ENCODE assay signal across 11 mouse cellular contexts in genomic region chr8:10606028-10606815, GRCm38 (mm10).
DNase-seq lines count a peak whose midpoint lies in the region; ATAC-seq and TF ChIP-seq lines count a peak whose summit lies in the region.
"Had no signal": no experiment of that assay in that cellular context is flagged by ENCODE, and none has a peak within 500 bp of the region (broad histone marks: within the 10 kb centered on the region; RNA-seq: fewer than 3 reads in every experiment).

No protein-coding gene starts in this region.

- no peaks in the 10 kb centered on the region for H3K36me3 ChIP-seq in lung, embryonic 16.5 days (ENCODE audit: control insufficient read depth, insufficient read depth, low read length)
- H3K36me3 ChIP-seq in forebrain, embryonic 10.5 days (replicated peaks): no peaks in the 10 kb centered on the region
- H3K36me3 ChIP-seq in liver, embryonic 11.5 days (ENCODE audit: control insufficient read depth, insufficient read depth, low read length): no peaks in the 10 kb centered on the region
- H3K36me3 ChIP-seq: stomach, embryonic 15.5 days had no signal

- WGBS in lung, embryonic 16.5 days: 37% methylated on average over 12 of the region's 12 CpGs
- WGBS in lung, adult 2 months: 41% methylated on average over 12 of the region's 12 CpGs
- 47% methylated on average over 12 of the region's 12 CpGs for WGBS in forebrain, embryonic 10.5 days
- 33% methylated on average over 12 of the region's 12 CpGs for WGBS in liver, embryonic 11.5 days

- peak; percentile 11 for DNase-seq in adrenal gland, postnatal 14 days
- DNase-seq in adrenal gland, adult 18-20 months (ENCODE audit: low spot score in 2 of 2): no peak
- DNase-seq in lung, adult 2 months: no peak
- DNase-seq in kidney, postnatal 14 days: peak; percentile 64
- DNase-seq in ovary, postnatal 14 days (ENCODE audit: low spot score): no peak
- DNase-seq in forebrain, embryonic 10.5 days (ENCODE audit: extremely low spot score, low spot score): no peak
- no peak for DNase-seq in liver, embryonic 11.5 days (ENCODE audit: low spot score)
- DNase-seq: cerebellum, adult 11 months had no signal

- peak; percentile 52; the same call in 1 of the 2 replicates for ATAC-seq in lung, embryonic 16.5 days (ENCODE audit: low read depth)
- ATAC-seq in liver, embryonic 11.5 days (replicated peaks; ENCODE audit: low FRiP score): no peak
- ATAC-seq: lung, postnatal 0 days had no signal

- no peak for TF ChIP-seq CTCF in lung, adult 2 months (IDR thresholded peaks at IDR 0.05; ENCODE audit: insufficient read depth, low read length)

- no peaks in the 10 kb centered on the region for H3K27me3 ChIP-seq in lung, embryonic 16.5 days (ENCODE audit: control insufficient read depth, insufficient read depth, low read depth, low read length)
- peaks cover 9% of the 10 kb centered on the region; the same call in 1 of the 2 replicates for H3K27me3 ChIP-seq in forebrain, embryonic 10.5 days (ENCODE audit: poor library complexity, severe bottlenecking)
- no peaks in the 10 kb centered on the region for H3K27me3 ChIP-seq in liver, embryonic 11.5 days (replicated peaks; ENCODE audit: control insufficient read depth, insufficient read depth, low read length)
- H3K27me3 ChIP-seq: stomach, embryonic 15.5 days had no signal

- H3K9ac ChIP-seq in lung, embryonic 16.5 days (ENCODE audit: low read length): no peak overlapping the region
- H3K9ac ChIP-seq in liver, embryonic 11.5 days (ENCODE audit: low read depth, low read length): no peak overlapping the region
- H3K9ac ChIP-seq: stomach, embryonic 15.5 days had no signal

- H3K27ac ChIP-seq in lung, embryonic 16.5 days (ENCODE audit: low read length): no peak overlapping the region
- H3K27ac ChIP-seq in forebrain, embryonic 10.5 days: no peak overlapping the region
- no peak overlapping the region for H3K27ac ChIP-seq in liver, embryonic 11.5 days (ENCODE audit: low read depth, low read length)
- H3K27ac ChIP-seq: stomach, embryonic 15.5 days had no signal

- H3K4me3 ChIP-seq in lung, embryonic 16.5 days (ENCODE audit: low read length): no peak overlapping the region
- no peak overlapping the region for H3K4me3 ChIP-seq in lung, adult 2 months (replicated peaks; ENCODE audit: extremely low read depth, low read depth, low read length)
- no peak overlapping the region for H3K4me3 ChIP-seq in forebrain, embryonic 10.5 days
- no peak overlapping the region for H3K4me3 ChIP-seq in liver, embryonic 11.5 days (ENCODE audit: low read depth, low read length)
- H3K4me3 ChIP-seq: stomach, embryonic 15.5 days had no signal

- no peak for TF ChIP-seq POLR2A in lung, adult 2 months (IDR thresholded peaks at IDR 0.05; ENCODE audit: borderline replicate concordance, extremely low read depth, low read depth, low read length)

- H3K9me3 ChIP-seq in lung, embryonic 16.5 days (ENCODE audit: control insufficient read depth, low read length): no peaks in the 10 kb centered on the region
- H3K9me3 ChIP-seq in forebrain, embryonic 10.5 days: no peaks in the 10 kb centered on the region
- H3K9me3 ChIP-seq in liver, embryonic 11.5 days (ENCODE audit: control insufficient read depth, low read length): no peaks in the 10 kb centered on the region
- H3K9me3 ChIP-seq: stomach, embryonic 15.5 days had no signal

- H3K4me2 ChIP-seq in lung, embryonic 16.5 days (ENCODE audit: low read depth, low read length): no peak overlapping the region
- no peak overlapping the region for H3K4me2 ChIP-seq in liver, embryonic 11.5 days
- H3K4me2 ChIP-seq: stomach, embryonic 15.5 days had no signal

- peaks cover 3% of the 10 kb centered on the region; the same call in 1 of the 2 replicates for H3K4me1 ChIP-seq in lung, embryonic 16.5 days (replicated peaks; ENCODE audit: control insufficient read depth, insufficient read depth, low read length)
- no peaks in the 10 kb centered on the region for H3K4me1 ChIP-seq in lung, adult 2 months (ENCODE audit: control insufficient read depth, insufficient read depth, low read length)
- peaks cover 30% of the 10 kb centered on the region for H3K4me1 ChIP-seq in forebrain, embryonic 10.5 days
- H3K4me1 ChIP-seq in liver, embryonic 11.5 days (replicated peaks; ENCODE audit: control insufficient read depth, insufficient read depth, low read length): 0 out of 2 replicates have a peak, but pooled peaks cover 2% of the 10 kb centered on the region
- H3K4me1 ChIP-seq: stomach, embryonic 15.5 days had no signal

Comparison
In these comparisons a context has a peak if more than half of its experiments do, and no peak if none do; other contexts are left out.
1. DNase-seq: peak in adrenal gland, postnatal 14 days (single experiment) and kidney, postnatal 14 days (single experiment); none in adrenal gland, adult 18-20 months (0 of 2), lung, adult 2 months (single experiment), ovary, postnatal 14 days (single experiment), forebrain, embryonic 10.5 days (single experiment) and liver, embryonic 11.5 days (single experiment).